Mouse (Mus musculus): ENCODE data around the gene Iffo1. TPM values are rescaled to one million over a fixed set of nuclear protein-coding genes. Genes with fewer than 3 reads are reported as not detected.

Iffo1 gene
- 18.9 and 21.0 TPM in 2 replicates for polyA plus RNA-seq (2015; fragmentation: Nextera tagmentation; extraction: Ambion mirVana)

GRCm38 (mm10) chr6:125145001-125145400 lies at the start of gene Iffo1:
Gene Iffo1, plus strand, starts transcription at chr6:125145241.
- H3K27me3 ChIP-seq = no peaks in the 10 kb centered on the region
- H3K4me2 ChIP-seq (replicated peaks) = peak within 1 kb of the TSS; percentile 96
- peak; percentile 94 for ATAC-seq (replicated peaks)
- peaks cover 28% of the 10 kb centered on the region for H3K36me3 ChIP-seq
- peak within 1 kb of the TSS; percentile 93 for H3K4me3 ChIP-seq
- under 1% methylated on average over 16 of the region's 16 CpGs for WGBS
- no peaks in the 10 kb centered on the region for H3K9me3 ChIP-seq
- H3K9ac ChIP-seq (replicated peaks) = peak within 1 kb of the TSS; percentile 95
- H3K4me1 ChIP-seq = peaks cover 44% of the 10 kb centered on the region
- peak within 1 kb of the TSS; percentile 92 for H3K27ac ChIP-seq (replicated peaks)

DNA sequence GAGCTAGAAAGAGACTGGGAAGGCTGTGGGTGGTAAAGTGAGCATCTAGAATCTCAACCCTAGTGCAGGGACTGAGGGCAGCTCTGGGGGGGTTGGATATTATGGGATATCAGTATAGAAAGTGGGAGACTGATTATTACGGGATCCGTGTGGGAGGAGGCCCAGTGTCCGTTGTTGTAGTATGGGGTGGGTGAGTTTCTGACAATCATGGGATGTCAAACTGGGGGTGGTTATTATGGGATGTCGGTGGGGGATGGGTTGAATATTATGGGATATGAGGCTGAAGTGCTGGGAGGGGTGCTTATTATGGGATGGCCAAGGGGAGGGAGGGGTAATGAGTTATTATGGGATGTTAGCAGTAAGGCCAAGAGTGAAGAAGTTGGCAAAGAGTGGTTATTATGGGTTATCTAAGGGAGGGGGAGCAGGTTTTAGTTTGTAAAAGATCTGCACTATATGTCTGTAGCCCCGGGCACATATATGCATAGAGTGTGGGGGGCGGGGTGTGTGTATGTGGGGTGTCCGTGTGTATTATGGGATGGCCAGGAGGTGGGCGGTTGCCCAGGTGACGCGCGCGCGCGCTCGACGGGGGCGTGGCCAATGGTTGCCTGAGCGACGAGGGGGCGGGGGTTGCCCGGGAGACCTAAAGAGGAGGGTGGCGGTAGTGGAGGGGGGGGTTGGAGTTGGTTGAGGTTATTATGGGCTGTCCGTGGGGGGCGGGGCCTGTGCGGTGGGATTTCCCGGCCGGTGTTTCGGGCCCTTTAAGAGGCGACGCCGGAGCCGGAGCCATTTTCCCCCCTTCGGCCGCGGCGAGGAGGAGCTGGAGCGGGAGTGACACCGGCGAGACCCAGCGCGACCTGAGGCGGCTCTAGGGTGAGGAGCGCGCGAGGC lies 49.4 kb upstream of the Iffo1 start, which contains the start of gene Chd4:
Chd4 (plus strand) TSS at position 591 of the 888 bp plus-strand sequence.
- peak within 1 kb of the TSS; percentile 82 for H3K4me3 ChIP-seq
- H3K9ac ChIP-seq (replicated peaks) = peak within 1 kb of the TSS; percentile 84
- WGBS = 1% methylated on average over 41 of the region's 45 CpGs
- ATAC-seq (replicated peaks) = peak; percentile 75
- H3K4me2 ChIP-seq (replicated peaks) = peak within 1 kb of the TSS; percentile 74
- no peaks in the 10 kb centered on the region for H3K9me3 ChIP-seq
- peaks cover 16% of the 10 kb centered on the region for H3K36me3 ChIP-seq
- no peaks in the 10 kb centered on the region for H3K27me3 ChIP-seq
- H3K4me1 ChIP-seq = peaks cover 41% of the 10 kb centered on the region
- peak within 1 kb of the TSS; percentile 94 for H3K27ac ChIP-seq (replicated peaks)

- no peak for ATAC-seq (replicated peaks)
- Histone ChIP-seq H3K4me1 (peaks cover 39% of the 10 kb centered on the region), H3K4me3 (peak overlapping the region; percentile 82), H3K9ac (replicated peaks) (peak overlapping the region; percentile 84), H3K27ac (replicated peaks) (peak overlapping the region; percentile 94), H3K4me2 (replicated peaks) (peak overlapping the region; percentile 74), H3K36me3 (peaks cover 22% of the 10 kb centered on the region), H3K27me3 (no peaks in the 10 kb centered on the region), H3K9me3 (no peaks in the 10 kb centered on the region)
- WGBS = 0% methylated on average over 21 of the region's 32 CpGs
Observed at GRCm38 (mm10) chr6:125096279-125096596, 48.8 kb upstream of the Iffo1 start.

- Histone ChIP-seq H3K9me3 (no peaks in the 10 kb centered on the region), H3K4me1 (peaks cover 39% of the 10 kb centered on the region), H3K27me3 (no peaks in the 10 kb centered on the region), H3K36me3 (peaks cover 27% of the 10 kb centered on the region), H3K4me2 (replicated peaks) (peak overlapping the region; percentile 74), H3K9ac (replicated peaks) (peak overlapping the region; percentile 84), H3K27ac (replicated peaks) (peak overlapping the region; percentile 94), H3K4me3 (peak overlapping the region; percentile 82)
- ATAC-seq (replicated peaks) = peak; percentile 42
- WGBS = under 1% methylated on average over 41 of the region's 44 CpGs
Observed at GRCm38 (mm10) chr6:125096597-125097345, 48.3 kb upstream of the Iffo1 start.

DNA sequence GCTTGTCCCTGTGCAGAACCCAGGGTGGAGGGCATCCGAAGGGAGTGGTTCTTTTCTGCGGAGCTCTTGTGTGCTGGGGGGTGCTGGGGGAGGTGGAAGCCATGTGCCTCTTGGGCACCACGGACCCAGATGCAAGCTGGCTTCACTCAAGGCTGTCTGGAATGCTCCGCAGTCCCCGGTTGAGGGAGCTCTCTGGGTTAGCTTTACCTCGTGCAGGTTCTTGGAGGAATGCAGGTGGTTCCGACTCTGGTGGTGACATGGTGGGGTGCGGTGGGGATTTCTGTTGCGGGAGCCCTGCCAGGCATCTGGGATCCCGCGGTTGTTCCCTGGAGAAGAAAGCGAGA lies 47.7 kb upstream of the Iffo1 start:
- peak; percentile 5 for ATAC-seq (replicated peaks)
- peaks cover 39% of the 10 kb centered on the region for H3K4me1 ChIP-seq
- H3K27ac ChIP-seq (replicated peaks) = peak overlapping the region; percentile 94
- WGBS = 0% methylated on average over 12 of the region's 12 CpGs
- peak overlapping the region; percentile 82 for H3K4me3 ChIP-seq
- H3K27me3 ChIP-seq = no peaks in the 10 kb centered on the region
- no peaks in the 10 kb centered on the region for H3K9me3 ChIP-seq
- peak overlapping the region; percentile 84 for H3K9ac ChIP-seq (replicated peaks)
- H3K4me2 ChIP-seq (replicated peaks) = peak overlapping the region; percentile 74
- peaks cover 32% of the 10 kb centered on the region for H3K36me3 ChIP-seq

- Histone ChIP-seq H3K36me3 (peaks cover 39% of the 10 kb centered on the region), H3K9me3 (no peaks in the 10 kb centered on the region), H3K4me1 (peaks cover 39% of the 10 kb centered on the region), H3K27ac (replicated peaks) (peak overlapping the region; percentile 94), H3K27me3 (no peaks in the 10 kb centered on the region), H3K4me3 (peak overlapping the region; percentile 82), H3K9ac (replicated peaks) (peak overlapping the region; percentile 84), H3K4me2 (replicated peaks) (peak overlapping the region; percentile 74)
- no peak for ATAC-seq (replicated peaks)
- WGBS = 57% methylated on average over 8 of the region's 8 CpGs
Observed at GRCm38 (mm10) chr6:125097951-125098350, 47.1 kb upstream of the Iffo1 start.

DNA sequence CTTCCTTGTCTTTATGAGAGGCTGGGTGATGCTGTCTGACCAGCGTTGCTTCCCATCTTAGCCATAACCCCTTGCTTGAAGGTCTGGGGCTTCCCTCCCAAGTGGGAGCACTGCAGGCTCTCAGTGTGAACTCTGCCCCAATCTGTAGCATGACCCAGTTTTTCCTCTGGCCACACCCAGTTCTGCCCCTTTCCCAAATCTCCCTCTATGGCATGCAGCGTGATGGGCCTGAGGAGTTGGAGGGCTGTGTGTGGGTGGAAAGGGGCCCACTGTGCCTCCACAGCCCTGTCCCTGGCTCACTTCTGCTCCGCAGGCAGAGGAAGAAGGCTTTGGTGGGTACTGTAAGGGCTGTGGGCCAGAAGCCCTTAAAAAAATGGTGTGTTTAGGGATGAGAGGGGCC lies 46.5 kb upstream of the Iffo1 start:
- Histone ChIP-seq H3K4me3 (peak overlapping the region; percentile 82), H3K4me2 (replicated peaks) (peak overlapping the region; percentile 74), H3K27me3 (no peaks in the 10 kb centered on the region), H3K27ac (replicated peaks) (peak overlapping the region; percentile 94), H3K4me1 (peaks cover 39% of the 10 kb centered on the region), H3K36me3 (peaks cover 43% of the 10 kb centered on the region), H3K9me3 (no peaks in the 10 kb centered on the region), H3K9ac (replicated peaks) (peak overlapping the region; percentile 84)
- 62% methylated on average over 3 of the region's 3 CpGs for WGBS
- ATAC-seq (replicated peaks) = no peak

DNA sequence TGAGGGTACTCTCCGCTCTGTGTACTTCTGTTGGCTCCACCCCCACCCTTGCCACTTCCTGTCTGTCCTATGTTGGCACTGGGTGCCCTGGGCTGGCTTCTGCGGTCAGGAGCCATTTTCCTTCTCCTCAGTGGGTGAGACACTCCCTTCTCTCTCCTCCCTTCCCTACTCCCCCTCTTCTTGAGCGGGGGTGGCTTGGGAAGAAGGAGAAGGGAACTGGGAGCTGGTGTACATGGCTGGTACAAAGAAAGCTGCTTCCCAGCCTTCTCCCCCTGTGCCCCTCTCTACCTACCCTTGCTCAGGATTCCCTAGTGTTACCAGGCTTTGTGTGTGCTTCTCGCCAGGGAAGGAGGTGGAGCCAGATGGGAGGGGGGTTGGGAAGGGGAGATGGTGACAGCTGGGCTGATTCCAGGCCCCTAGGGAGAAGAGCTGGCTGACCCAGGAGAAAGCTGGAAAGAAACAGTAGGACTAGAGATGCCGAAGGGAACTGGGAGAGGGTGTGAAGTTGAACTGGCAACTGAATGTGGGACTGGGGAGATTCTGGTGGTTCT lies 45.5 kb upstream of the Iffo1 start:
- Histone ChIP-seq H3K4me1 (peaks cover 39% of the 10 kb centered on the region), H3K4me3 (peak overlapping the region; percentile 82), H3K4me2 (replicated peaks) (peak overlapping the region; percentile 74), H3K36me3 (peaks cover 49% of the 10 kb centered on the region), H3K27ac (replicated peaks) (peak overlapping the region; percentile 94), H3K9ac (replicated peaks) (peak overlapping the region; percentile 84), H3K9me3 (no peaks in the 10 kb centered on the region), H3K27me3 (no peaks in the 10 kb centered on the region)
- 28% methylated on average over 5 of the region's 5 CpGs for WGBS
- ATAC-seq (replicated peaks) = no peak

DNA sequence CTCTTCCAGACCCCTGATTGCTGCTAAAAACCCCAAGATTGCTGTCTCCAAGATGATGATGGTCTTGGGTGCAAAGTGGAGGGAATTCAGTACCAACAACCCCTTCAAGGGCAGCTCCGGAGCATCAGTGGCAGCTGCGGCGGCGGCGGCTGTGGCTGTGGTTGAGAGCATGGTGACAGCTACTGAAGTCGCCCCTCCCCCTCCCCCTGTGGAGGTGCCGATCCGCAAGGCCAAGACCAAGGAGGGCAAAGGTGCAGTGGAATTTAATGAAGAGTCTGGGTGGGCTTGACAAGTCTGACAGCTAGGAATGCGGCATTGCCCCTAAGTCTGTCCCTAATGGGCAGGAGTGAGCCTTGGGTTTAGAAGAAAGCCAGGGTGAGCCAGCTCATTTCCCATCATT lies 43.6 kb upstream of the Iffo1 start:
- no peak for ATAC-seq (replicated peaks)
- Histone ChIP-seq H3K4me2 (replicated peaks) (no peak overlapping the region), H3K36me3 (peaks cover 68% of the 10 kb centered on the region), H3K4me3 (no peak overlapping the region), H3K4me1 (peaks cover 33% of the 10 kb centered on the region), H3K27me3 (no peaks in the 10 kb centered on the region), H3K9me3 (no peaks in the 10 kb centered on the region), H3K27ac (replicated peaks) (no peak overlapping the region), H3K9ac (replicated peaks) (no peak overlapping the region)
- WGBS = 88% methylated on average over 9 of the region's 9 CpGs

- Histone ChIP-seq H3K27me3 (no peaks in the 10 kb centered on the region), H3K4me2 (replicated peaks) (no peak overlapping the region), H3K9me3 (no peaks in the 10 kb centered on the region), H3K36me3 (peaks cover 88% of the 10 kb centered on the region), H3K4me1 (peaks cover 14% of the 10 kb centered on the region), H3K4me3 (no peak overlapping the region), H3K9ac (replicated peaks) (no peak overlapping the region), H3K27ac (replicated peaks) (no peak overlapping the region)
- no peak for ATAC-seq (replicated peaks)
- 86% methylated on average over 4 of the region's 4 CpGs for WGBS
Observed at GRCm38 (mm10) chr6:125104223-125104622, 40.8 kb upstream of the Iffo1 start.

- WGBS = 99% methylated on average over 2 of the region's 2 CpGs
- no peaks in the 10 kb centered on the region for H3K4me1 ChIP-seq
Observed at GRCm38 (mm10) chr6:125107705-125108104, 37.3 kb upstream of the Iffo1 start.

GRCm38 (mm10) chr6:125109371-125109770 lies 35.7 kb upstream of the Iffo1 start:
- Histone ChIP-seq H3K36me3 (peaks cover 99% of the 10 kb centered on the region), H3K4me2 (replicated peaks) (no peak overlapping the region), H3K9ac (replicated peaks) (no peak overlapping the region), H3K27me3 (no peaks in the 10 kb centered on the region), H3K27ac (replicated peaks) (no peak overlapping the region), H3K9me3 (no peaks in the 10 kb centered on the region), H3K4me1 (no peaks in the 10 kb centered on the region), H3K4me3 (no peak overlapping the region)
- ATAC-seq (replicated peaks) = no peak
- 92% methylated on average over 14 of the region's 14 CpGs for WGBS

More at GRCm38 (mm10) chr6:125107705-125108104, 37.3 kb upstream of the Iffo1 start:
- Histone ChIP-seq H3K4me3 (no peak overlapping the region), H3K9ac (replicated peaks) (no peak overlapping the region), H3K36me3 (peaks cover 94% of the 10 kb centered on the region), H3K4me2 (replicated peaks) (no peak overlapping the region), H3K27ac (replicated peaks) (no peak overlapping the region), H3K9me3 (no peaks in the 10 kb centered on the region), H3K27me3 (no peaks in the 10 kb centered on the region)
- no peak for ATAC-seq (replicated peaks)
